Mouse (Mus musculus) hindbrain, postnatal 0 days (tissue): Measurements from ENCODE around the gene Ephb1. TPM values are rescaled to one million over a fixed set of nuclear protein-coding genes. Genes with fewer than 3 reads are reported as not detected.

Experiments
- ATAC-seq: fragments of 200-750 bp; cut with Nextera tagmentation; 2 replicates; pipeline ENCODE4 v1.8.0; 2017; ENCODE audit warnings: mild to moderate bottlenecking, moderate TSS enrichment, moderate library complexity
- DNase-seq: peaks from one replicate; pipeline ENCODE4 v3.0.0-alpha.2; 2015; ENCODE audit warnings: low spot score
- H3K27ac ChIP-seq: fragments of 300-500 bp; sonication (generic); 2 replicates; pipeline ENCODE4 v1.5.1; 2014; ENCODE audit warnings: mild to moderate bottlenecking
- H3K27me3 ChIP-seq: fragments of 300-500 bp; sonication (generic); 2 replicates; pipeline ENCODE4 v1.6.1; 2014; ENCODE audit warnings: low read length, mixed read lengths; ENCODE audit not compliant: insufficient read depth
- H3K36me3 ChIP-seq: fragments of 300-500 bp; sonication (generic); 2 replicates; pipeline ENCODE4 v1.6.1; 2014; ENCODE audit warnings: low read length, mixed read lengths; ENCODE audit not compliant: insufficient read depth
- H3K4me1 ChIP-seq: fragments of 300-500 bp; sonication (generic); 2 replicates; pipeline ENCODE4 v1.6.1; 2014; ENCODE audit warnings: antibody characterized with exemption, low read length, mixed read lengths; ENCODE audit not compliant: insufficient read depth
- H3K4me2 ChIP-seq: fragments of 300-500 bp; sonication (generic); 2 replicates; pipeline ENCODE4 v1.6.1; 2014; ENCODE audit warnings: low read depth, mild to moderate bottlenecking, low read length, moderate library complexity, mixed read lengths
- H3K4me3 ChIP-seq: fragments of 300-500 bp; sonication (generic); 2 replicates; pipeline ENCODE4 v1.5.1; 2014; ENCODE audit warnings: low read length
- H3K9ac ChIP-seq: fragments of 300-500 bp; sonication (generic); replicated peaks from 2 replicates; pipeline ENCODE4 v1.6.1; 2014; ENCODE audit warnings: mild to moderate bottlenecking, low read length, moderate library complexity, mixed read lengths
- H3K9me3 ChIP-seq: fragments of 300-500 bp; sonication (generic); 2 replicates; pipeline ENCODE4 v1.6.1; 2016; ENCODE audit warnings: low read length, mixed read lengths
- CTCF ChIP-seq: IDR thresholded peaks from 2 replicates; pipeline ENCODE4 v1.5.1; 2016; ENCODE audit warnings: antibody characterized with exemption, control low read depth, low read depth
- WGBS: fragments of 180-500 bp; shearing (Covaris S2); extraction: QIAGEN DNeasy Blood & Tissue Kit; methylation state at CpG from one replicate; pipeline ENCODE4 v1.1.7; 2014; 5-methylcytosine and 5-hydroxymethylcytosine counted together
- polyA plus RNA-seq: library from polyadenylated mRNA; unstranded; fragments of >200 nt; fragmentation: Nextera tagmentation; extraction: Ambion mirVana; gene quantifications from 2 replicates; pipeline ENCODE4 v1.2.1, GENCODE M21; 2015
- total RNA-seq: library from RNA; depleted of rRNA; stranded (reverse); fragments of >200 nt; gene quantifications from 2 replicates; pipeline ENCODE4 v1.2.3, GENCODE M21; 2014

Gene Ephb1
- total and polyA plus RNA-seq, 2 experiments from 2014 or later = 39.6 to 50.3 TPM

DNA sequence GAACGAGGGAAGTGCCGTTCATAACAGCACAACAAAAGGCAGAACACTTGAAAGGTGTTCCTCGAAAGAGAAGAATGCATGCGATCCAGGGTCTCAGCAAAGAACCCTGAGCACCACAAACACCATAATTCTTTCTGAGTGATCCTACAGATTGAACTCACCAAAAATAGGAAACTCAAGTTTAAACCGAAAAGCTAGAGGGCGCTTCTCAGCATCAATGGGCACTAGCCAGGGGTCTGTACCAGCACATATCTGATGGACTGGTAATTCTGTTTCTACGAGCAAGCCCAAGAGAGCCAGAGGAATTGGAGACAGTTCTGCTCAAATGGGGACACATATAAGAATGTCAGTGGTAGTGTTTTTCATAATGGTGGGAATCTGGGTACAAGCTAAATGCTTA, 90.7 kb downstream of the Ephb1 start:
- peak; percentile 45 for TF ChIP-seq CTCF
- Histone ChIP-seq H3K9me3 (no peaks in the 10 kb centered on the region), H3K4me2 (no peak overlapping the region), H3K4me3 (no peak overlapping the region), H3K27ac (no peak overlapping the region), H3K9ac (no peak overlapping the region), H3K27me3 (no peaks in the 10 kb centered on the region), H3K36me3 (no peaks in the 10 kb centered on the region), H3K4me1 (peaks cover 20% of the 10 kb centered on the region; the same call in 1 of the 2 replicates)
- DNase-seq (peak; percentile 35), ATAC-seq (no peak)
- WGBS = 48% methylated on average over 7 of the region's 7 CpGs

DNA sequence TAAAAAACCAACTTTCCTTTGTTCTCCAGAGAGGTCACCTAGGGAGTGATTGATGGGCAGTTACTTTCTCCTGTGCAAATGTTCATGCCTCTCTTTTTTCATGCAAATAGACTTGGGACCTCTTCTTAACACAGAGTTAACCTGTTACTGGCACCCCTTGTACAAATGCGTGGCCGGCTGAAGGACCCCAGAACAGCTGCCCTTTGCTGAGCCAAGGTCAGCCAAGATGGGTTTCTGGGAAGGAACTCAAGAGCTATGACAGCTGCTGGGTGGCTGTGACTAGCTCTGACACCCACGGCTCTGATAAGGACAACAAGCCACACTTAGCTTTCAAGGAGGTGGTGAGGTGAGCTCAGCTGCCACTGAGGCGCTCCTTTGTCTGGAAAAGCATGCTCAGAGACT, 92.4 kb downstream of the Ephb1 start:
- no peaks in the 10 kb centered on the region for H3K9me3 ChIP-seq
- ATAC-seq = no peak
- H3K4me3 ChIP-seq = no peak overlapping the region
- no peak overlapping the region for H3K4me2 ChIP-seq
- 17% methylated on average over 4 of the region's 4 CpGs for WGBS
- no peaks in the 10 kb centered on the region for H3K36me3 ChIP-seq
- DNase-seq = no peak
- no peak for TF ChIP-seq CTCF
- no peak overlapping the region for H3K27ac ChIP-seq
- no peak overlapping the region for H3K9ac ChIP-seq
- peaks cover 13% of the 10 kb centered on the region; the same call in 1 of the 2 replicates for H3K4me1 ChIP-seq
- H3K27me3 ChIP-seq = no peaks in the 10 kb centered on the region

GRCm38 (mm10) chr9:102261511-102261910, 93.0 kb downstream of the Ephb1 start:
- DNase-seq (peak; percentile 46), ATAC-seq (peak; percentile 64; the same call in 1 of the 2 replicates)
- Histone ChIP-seq H3K4me3 (no peak overlapping the region), H3K4me2 (no peak overlapping the region), H3K27me3 (no peaks in the 10 kb centered on the region), H3K36me3 (no peaks in the 10 kb centered on the region), H3K9me3 (no peaks in the 10 kb centered on the region), H3K4me1 (peaks cover 13% of the 10 kb centered on the region; the same call in 1 of the 2 replicates), H3K27ac (no peak overlapping the region), H3K9ac (no peak overlapping the region)
- TF ChIP-seq CTCF = no peak
- WGBS = 10% methylated on average over 9 of the region's 9 CpGs

GRCm38 (mm10) chr9:102256407-102256806, 98.1 kb downstream of the Ephb1 start:
- no peaks in the 10 kb centered on the region for H3K27me3 ChIP-seq
- no peak for TF ChIP-seq CTCF
- H3K4me2 ChIP-seq = no peak overlapping the region
- ATAC-seq (no peak), DNase-seq (no peak)
- no peak overlapping the region for H3K4me3 ChIP-seq
- WGBS = 93% methylated on average over 5 of the region's 5 CpGs
- H3K36me3 ChIP-seq = no peaks in the 10 kb centered on the region
- H3K9ac ChIP-seq = no peak overlapping the region
- no peaks in the 10 kb centered on the region for H3K9me3 ChIP-seq
- H3K4me1 ChIP-seq = 0 out of 2 replicates have a peak, but pooled peaks cover 2% of the 10 kb centered on the region
- no peak overlapping the region for H3K27ac ChIP-seq

- 72% methylated on average over 6 of the region's 6 CpGs for WGBS
- no peak for DNase-seq
- Histone ChIP-seq H3K4me3 (no peak overlapping the region), H3K36me3 (no peaks in the 10 kb centered on the region), H3K9me3 (no peaks in the 10 kb centered on the region), H3K4me2 (no peak overlapping the region), H3K4me1 (no peaks in the 10 kb centered on the region), H3K27ac (no peak overlapping the region), H3K27me3 (no peaks in the 10 kb centered on the region), H3K9ac (no peak overlapping the region)
- ATAC-seq = no peak
- TF ChIP-seq CTCF = no peak
These were observed 98.7 kb downstream of the Ephb1 start for GRCm38 (mm10) chr9:102255803-102256202.

DNA sequence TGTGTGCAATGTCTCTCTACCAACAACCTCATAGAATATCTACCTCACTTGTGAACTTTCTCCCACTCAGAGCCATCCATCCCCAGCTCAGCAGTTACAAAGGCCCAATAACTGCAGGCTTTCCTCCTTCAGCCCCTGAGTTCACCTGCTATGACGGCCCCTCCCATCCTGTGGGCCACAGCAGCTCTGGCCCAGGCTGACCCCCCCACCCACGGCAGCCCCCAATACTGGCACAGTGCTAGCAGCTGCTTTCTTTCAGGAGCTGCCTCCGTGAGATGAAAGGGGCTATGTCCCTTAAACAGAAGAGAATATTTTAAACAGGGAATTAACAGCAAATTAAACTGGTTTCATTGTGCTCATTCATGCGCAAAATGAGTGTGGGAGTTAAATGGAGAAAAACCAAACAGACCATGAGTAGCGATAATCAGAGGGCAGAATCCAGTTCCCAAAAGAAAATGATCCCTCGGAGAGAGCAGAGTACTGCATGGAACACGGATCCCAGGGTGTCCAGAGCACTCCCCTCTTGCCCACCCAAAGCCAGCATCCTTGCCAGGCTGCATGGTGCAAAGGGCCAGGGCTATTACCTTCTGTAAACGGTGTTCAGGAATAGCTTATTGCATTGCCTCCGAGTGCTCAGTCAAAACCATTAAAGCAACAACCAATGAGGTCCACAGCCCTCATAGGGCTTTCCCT, 105.2 kb downstream of the Ephb1 start:
- Histone ChIP-seq H3K4me1 (peaks cover 14% of the 10 kb centered on the region), H3K9ac (no peak overlapping the region), H3K9me3 (no peaks in the 10 kb centered on the region), H3K4me3 (no peak overlapping the region), H3K4me2 (no peak overlapping the region), H3K36me3 (no peaks in the 10 kb centered on the region), H3K27me3 (no peaks in the 10 kb centered on the region), H3K27ac (no peak overlapping the region)
- no peak for TF ChIP-seq CTCF
- WGBS = 15% methylated on average over 9 of the region's 9 CpGs
- ATAC-seq (no peak), DNase-seq (peak; percentile 26)

- TF ChIP-seq CTCF = no peak
- DNase-seq (no peak), ATAC-seq (no peak)
- Histone ChIP-seq H3K4me3 (no peak overlapping the region), H3K9me3 (no peaks in the 10 kb centered on the region), H3K4me2 (no peak overlapping the region), H3K27ac (no peak overlapping the region), H3K4me1 (peaks cover 20% of the 10 kb centered on the region), H3K36me3 (no peaks in the 10 kb centered on the region), H3K9ac (no peak overlapping the region), H3K27me3 (no peaks in the 10 kb centered on the region)
- 36% methylated on average over 7 of the region's 7 CpGs for WGBS
These were observed 108.9 kb downstream of the Ephb1 start for GRCm38 (mm10) chr9:102245551-102245950.
